Mouse (Mus musculus) embryonic fibroblast, embryonic 13.5 days (primary cell): Measurements from ENCODE around the gene 1810024B03Rik.

Experiments
- CTCF ChIP-seq: IDR thresholded peaks from 2 replicates; pipeline ENCODE4 v1.5.1; 2011; ENCODE audit warnings: mild to moderate bottlenecking, control low read depth, low read length, moderate library complexity, borderline replicate concordance; ENCODE audit not compliant: insufficient read depth
- POLR2A ChIP-seq: IDR thresholded peaks from 2 replicates; pipeline ENCODE4 v1.6.1; 2011; ENCODE audit warnings: low read depth, mild to moderate bottlenecking, control low read depth, low read length, moderate library complexity

GRCm38 (mm10) chr2:127139605-127140004 is 68.5 kb downstream of the 1810024B03Rik start:
- TF ChIP-seq CTCF (no peak), POLR2A (no peak)
